Mouse (Mus musculus) right cerebral cortex, adult 2 months (tissue): Measurements from ENCODE around the gene St6galnac3.

Experiments used
- DNase-seq, 2 experiments: peaks; one replicate each; pipeline ENCODE4 v3.0.0; 2021 to 2022; ENCODE audit warnings: low spot score in 2 of 2

St6galnac3 gene

DNA sequence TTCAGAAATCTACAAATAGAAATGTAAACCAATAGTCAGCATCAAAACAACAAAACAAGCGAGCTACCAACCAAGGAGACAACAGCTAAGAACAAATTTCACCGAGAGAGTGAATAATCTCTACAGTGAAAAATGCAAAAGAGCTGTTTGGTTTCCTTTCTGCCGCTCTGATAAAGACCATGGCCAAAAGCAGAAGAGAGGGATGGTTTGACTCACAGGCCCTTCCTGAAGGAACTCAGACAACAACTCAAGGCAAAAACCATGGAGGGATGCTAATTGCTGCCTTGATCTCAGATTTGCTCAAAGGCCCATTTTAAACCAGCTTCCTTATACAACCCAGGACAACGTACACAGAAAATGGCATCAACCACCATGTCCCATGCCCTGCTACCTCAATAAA is 437.4 kb downstream of the St6galnac3 start:
- DNase-seq, result no peak

DNA sequence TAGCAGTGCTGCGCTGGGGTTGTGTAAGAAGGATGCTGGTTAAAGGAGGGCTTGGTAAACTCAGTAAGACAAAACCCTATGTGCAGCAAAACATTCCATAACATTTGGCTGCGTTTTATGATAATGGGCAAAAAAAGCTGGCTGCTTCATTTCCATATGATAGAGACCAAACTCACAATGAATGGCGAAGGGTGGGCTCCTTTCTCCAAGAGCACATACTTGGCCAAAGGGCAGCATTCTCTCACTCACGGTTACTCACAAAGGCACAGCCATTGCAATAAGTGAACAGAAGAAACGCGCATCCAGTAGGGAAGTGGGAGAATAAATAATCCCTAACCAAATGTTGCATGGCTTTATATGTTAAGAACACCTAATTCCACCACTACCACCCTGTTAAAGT is 437.9 kb downstream of the St6galnac3 start:
- DNase-seq, result no peak

DNA sequence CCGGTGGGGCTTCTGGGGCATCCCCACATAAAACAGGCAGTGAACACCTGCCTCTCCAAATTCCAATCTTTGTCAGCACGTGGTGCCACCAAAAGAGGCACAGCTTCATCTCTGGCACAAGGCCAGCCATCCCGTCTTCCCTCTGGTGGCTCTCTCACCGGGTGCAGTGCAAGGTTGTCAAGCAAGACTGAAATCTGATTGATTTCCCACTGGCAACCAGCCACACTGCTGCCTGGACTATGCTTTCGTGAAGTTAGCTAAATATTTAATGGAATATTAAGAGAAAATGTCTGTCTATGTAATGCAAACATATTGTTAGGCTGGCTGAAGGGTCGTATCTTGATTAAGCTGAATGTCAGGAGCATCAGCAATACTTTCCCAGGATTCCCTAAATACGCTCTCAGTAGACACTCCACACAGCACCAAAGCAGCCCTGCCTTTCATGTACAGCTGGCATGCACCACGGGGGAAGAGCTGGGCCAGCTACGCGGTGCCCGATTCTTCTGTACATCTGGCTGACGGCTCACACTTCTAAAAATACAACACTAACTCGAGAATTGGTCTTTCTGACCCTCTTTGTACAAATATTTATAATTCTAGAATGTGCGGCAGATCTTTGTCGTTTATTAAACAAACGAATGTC is 442.7 kb downstream of the St6galnac3 start:
- DNase-seq, result peak in 1 of 2 experiments; percentile 30

DNA sequence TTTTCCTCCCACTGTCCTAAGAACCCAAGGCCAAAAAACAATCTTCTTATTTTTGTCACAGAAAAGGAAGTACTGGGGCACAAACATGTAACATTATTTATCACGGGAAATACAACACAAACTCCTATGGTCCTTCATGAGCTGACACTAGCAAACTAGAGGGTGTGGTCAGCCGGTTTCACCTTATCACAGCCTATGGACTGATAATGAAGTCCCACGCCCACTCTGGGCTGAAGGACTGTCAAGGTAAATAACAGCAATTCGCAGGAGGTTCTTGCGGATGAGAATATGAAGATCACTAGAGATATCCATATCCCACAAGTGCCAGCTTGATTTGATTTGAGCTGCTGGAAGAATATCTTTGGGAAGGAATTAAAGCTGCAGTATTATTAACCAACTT is 446.7 kb downstream of the St6galnac3 start:
- DNase-seq, result no peak

DNA sequence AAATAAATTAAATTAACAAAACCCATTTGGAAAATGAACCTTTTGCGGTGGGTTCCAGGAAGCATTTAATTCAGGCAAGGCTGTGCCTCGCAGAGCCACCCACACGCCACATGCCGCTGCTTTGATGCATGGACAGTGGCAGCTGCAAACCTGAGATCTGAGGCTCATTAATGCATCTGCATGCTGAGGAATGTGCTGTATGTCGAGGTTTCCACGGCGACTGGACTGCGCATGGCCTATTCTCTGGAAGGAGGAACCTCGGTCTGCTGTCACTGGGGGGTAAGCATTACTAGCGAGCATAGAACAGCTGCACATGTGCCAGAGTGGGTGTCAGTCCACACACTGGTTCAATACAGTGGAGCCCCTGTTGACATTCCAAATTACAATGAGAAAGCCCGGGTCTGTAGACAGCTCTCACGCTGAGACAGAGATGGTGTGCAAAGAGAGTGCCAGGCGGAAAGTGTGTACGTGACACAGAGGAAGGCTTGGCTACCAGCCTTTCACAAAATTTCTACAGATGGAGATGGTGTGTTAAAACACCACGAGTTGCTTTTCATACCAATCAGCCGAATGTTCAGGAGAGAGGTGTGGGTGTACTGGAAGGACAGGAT is 447.5 kb downstream of the St6galnac3 start:
- DNase-seq, result peak; percentile 63 to 70

DNA sequence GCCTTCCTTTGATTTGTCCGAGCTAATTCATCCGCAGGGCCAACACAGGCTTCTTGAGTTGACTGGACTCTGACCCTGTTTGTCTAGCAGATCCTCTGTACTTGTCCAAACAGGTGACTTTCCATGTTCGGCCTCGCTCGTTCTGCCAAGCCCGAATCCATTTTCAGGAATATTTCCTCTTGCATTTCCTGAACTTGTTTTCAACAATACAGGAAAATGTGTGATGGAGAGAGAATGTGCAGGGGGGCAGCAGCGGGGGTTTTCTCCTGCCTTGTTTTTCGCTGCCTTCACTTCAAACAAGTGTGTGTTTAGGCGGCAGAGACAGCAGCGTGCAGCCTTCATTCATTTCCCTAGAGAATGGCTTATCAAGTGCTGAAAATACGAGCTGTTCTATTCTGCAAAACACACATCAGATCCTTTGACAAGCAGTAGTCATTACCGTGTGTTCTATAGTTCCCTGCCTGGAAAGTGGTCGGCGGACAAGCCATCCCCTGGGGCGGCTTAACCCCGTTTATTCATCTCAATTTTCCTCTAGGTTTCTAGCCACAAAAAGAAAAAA is 448.1 kb downstream of the St6galnac3 start:
- DNase-seq, result no peak

DNA sequence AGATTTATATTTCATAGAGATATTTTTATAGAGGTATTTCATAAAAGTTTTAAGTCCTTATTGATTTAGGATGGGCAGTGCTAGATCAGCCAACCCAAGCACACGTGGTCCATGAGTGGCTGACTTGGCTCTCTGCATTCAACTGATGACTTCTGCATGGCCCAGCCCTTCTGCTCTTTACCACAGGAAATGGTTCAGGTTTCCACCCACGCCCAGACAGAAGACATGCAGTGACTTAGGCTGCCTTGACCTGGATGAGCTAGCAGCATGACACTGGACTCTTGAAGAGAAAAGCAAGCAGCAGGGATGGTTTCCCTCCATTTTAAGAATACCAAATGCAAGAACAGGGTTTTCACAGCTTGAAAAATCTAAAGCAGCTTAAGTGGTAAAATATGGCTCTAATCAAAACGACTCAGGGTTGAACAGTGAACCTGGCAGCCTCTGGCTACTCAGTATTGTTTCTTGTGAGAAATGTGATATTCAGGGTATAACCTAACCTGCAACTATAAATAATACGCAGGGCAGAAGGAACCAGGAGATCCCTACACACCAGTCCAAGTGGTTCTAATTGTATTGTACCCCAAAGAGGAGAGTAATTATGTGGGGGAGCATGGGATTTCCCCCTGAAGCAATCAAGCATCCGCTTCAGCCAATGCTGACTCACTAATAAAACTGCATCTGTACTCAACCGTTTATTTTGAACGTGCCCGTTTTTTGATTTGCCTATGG is 448.7 kb downstream of the St6galnac3 start:
- DNase-seq, result no peak

DNA sequence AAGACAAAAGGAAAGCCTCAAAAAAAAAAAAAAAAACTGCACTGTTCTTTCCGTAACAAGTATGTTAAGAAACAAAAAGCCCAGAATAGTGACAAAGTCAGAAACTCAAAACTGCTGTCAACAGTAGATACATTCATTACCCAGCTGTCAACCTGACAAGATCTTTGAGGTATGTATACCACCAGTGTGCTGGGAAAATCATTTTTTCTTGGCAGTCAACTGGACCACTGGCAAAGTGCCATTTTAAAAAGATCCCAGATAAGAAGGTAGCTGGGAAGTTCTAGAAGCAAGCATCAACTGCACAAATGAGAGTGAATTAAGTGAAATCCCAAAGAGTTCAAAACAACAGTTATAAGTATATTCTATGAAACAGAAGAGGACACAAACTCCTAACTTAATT is 452.7 kb downstream of the St6galnac3 start:
- no peak for DNase-seq

DNA sequence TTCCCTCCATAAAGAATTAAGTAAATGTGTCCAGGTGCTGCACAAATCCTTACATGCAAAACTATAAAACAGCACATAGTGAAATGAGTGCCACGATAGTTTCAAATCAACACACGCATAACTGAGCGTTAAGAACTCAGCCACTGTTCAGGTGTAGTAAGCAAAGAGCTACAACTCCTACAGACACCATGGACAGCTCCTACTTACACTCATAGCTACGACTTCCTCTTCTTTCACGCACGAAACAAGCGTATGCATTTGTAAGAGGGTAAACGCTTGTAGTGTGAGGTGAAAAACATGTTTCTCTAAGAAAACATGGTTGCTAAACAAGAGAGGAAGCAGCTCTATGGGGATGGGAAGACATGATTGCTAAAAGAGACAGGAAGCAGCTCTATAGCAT is 457.6 kb downstream of the St6galnac3 start:
- DNase-seq, result no peak

DNA sequence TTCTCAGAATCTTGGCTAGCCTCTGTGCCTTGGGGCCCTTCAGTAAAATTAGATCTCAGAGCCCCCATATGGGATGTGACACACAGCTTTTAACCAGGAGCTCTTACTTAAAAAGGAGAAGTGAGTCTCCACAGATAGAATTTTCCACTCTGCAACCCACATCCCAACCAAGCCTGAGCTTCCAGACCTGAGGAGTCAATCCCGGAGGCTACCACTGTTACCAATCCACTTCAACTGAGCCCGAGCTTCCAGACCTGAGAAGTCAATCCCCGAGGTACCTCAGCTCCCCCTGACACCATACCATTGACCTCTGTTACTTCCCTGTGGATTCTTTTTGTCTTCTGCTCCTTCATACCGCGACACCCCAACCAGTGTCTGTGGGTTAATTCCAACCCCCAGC is 463.0 kb downstream of the St6galnac3 start:
- no peak for DNase-seq

DNA sequence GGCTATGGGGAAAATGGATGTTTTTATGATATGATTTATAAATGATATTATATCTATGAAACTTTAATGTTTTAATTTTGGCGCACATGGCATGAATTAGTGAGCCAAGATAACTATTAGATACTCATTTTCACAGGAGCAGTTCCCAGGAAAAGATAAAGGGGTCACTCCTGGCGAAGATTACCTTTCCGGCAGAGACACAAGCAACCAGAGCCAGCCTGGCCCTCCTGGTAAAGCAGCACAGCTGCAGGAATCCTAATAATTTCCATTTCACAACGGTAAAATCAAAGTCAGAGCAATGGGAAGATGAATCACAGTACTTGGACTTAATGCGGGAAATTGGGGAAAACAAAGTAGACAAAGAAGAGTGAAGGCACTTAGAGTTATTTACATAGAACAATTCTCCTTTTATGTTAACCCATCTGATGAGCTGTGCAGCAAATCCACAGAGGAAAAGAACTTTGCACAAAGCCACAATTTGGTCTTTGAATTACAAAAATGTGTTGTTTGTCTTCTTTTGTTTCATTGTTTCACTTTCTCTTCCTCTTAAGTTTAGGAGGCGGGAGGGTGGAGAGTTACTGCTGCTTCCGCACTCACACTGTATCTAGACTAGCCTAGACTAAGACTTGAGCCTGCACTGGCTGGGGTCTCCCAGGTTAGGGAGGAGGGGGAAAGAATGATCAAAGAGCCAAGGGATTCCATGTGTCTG is 464.6 kb downstream of the St6galnac3 start:
- no peak for DNase-seq

DNA sequence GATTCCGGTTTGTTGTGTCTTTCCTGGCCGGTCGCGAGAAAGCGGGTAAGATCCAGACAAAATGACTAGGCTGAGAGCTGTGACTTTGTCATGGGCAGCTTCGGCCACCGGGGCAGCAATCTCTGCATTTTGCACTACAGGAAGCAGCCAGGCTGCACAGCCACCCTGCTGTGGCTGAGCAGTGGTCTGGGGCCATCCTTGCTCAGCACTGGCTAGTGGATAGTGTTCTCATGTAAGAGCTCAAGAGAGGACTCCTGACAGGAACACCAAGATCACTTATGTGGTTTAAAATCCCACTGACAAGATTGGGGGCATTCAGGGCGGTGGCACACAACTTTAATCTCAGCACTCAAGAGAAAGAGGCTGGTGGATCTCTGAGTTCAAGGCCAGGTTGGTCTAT is 469.1 kb downstream of the St6galnac3 start:
- no peak for DNase-seq

DNA sequence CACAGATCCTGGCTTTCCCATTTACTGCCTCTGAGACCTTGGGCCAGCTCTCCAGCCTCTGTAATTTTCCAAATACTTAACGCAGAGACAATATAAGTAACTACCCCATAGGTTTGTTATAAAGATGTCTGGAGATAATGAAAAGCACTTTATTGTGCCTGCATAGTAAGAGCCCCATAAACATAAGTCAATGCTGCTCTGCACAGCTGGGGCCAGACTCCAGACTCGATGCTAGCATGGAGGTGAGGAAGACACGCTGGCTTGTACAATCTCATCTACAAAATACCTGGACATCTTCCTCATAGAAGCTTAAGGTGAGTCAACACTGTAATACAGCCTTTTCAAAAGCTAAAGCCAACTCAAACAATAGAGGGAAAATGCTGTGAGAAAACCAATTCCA is 473.3 kb downstream of the St6galnac3 start:
- DNase-seq, result no peak

DNA sequence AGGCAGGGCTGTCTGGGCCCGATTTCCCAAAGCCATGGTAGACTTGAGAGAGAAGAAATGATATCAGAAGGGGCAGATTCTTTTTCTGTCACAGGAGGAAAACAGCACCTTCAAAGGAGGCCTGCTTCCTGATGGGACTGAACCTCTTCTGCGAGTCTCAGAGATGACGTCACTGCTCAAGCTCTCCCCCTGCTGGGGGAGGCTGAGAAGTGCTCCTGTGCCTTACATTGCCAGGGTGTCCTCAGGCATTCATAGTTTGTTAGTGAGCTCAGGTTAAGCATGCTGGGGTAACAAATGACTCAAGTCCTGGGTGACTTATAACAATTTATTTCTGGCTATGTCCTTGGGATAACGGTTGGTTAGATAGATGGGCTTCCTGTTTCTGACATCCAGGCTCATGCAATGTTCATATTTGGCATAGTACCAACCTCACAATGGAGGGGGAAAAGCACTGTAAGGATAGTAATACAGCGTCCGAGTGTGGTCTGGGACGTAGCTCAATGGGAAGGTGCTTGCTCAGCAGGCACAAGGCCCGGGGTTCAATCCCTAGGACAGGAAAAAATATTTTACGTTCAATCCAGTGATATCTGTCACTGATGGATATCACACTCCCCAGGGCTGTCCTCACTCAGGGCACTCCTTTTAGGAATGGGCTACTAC is 474.2 kb downstream of the St6galnac3 start:
- DNase-seq, result peak; percentile 70 to 83

DNA sequence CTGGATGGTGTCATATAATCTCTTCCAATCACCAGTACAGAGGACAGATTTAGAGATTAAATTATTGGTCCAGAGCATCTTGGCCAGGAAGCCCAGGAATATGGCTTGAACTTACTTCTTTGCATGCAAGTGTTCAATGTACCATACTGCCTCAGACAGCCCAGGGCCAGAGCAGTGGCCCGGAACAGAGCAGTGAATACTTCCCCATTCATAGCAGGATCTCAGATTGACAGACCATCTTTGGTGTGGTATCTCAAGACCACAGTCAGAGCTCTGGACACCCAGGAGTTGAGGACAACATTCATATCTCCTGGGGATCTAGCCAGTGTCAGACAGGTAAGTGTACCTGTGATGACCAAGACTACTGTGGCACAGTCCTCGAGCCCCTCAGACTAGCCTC is 476.1 kb downstream of the St6galnac3 start:
- DNase-seq, result no peak

DNA sequence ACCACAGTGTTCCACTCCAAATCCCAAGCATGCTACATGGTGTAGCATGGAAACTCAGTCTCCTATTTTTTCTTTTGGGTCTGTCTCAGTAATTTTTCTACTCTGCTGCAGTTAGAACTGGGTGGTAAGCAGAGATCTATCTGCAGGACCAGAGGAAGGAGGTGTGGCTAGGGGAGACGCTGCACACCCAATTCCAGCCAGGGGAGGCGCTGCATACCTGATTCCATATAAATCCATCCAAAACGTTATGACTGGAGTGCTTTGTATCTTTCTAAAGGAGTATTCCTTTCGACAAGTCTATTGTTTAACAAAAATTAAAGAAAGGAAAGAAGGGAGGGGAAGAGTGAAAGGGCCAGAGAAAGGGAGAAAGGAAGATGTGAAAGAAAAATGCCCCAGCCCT is 476.9 kb downstream of the St6galnac3 start:
- no peak for DNase-seq

DNA sequence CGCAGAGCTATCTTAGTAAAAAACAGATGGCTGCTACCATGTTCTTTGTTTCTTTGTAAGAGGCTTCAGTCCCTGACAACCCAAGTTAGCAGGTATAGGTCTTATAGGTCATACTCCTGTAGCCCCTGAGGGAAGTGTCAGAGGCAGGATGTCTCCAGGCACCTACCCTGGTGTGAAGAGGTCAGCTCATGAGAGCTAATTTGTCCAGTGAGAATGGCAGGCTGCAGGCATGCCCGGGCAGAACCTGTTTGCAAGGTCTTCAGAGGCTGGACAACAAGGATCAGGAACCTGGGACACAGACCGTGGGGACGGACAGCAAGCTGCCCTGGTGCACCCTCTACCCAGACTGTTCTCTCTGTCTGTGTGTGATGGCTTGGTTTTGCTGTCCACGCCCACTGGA is 482.4 kb downstream of the St6galnac3 start:
- no peak for DNase-seq

DNA sequence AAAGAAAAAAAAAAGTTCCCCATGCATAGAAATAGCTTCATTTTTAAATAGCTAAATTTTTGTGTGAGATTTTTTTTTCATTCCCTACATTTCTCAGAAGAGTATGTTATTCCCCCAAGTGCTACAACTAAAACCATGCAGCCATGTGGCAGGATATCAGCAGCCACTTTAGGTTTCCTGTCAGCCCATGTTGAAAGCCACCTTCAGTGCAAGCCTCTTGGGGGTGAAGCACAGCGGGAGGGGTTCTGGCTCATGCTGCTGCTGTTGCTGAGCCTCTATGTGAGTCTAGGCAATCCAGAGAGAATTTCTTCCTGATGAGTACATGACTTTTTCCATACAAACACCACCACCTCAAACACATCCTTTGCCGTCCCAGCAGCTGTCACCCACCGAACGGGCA is 483.8 kb downstream of the St6galnac3 start:
- DNase-seq, result no peak

DNA sequence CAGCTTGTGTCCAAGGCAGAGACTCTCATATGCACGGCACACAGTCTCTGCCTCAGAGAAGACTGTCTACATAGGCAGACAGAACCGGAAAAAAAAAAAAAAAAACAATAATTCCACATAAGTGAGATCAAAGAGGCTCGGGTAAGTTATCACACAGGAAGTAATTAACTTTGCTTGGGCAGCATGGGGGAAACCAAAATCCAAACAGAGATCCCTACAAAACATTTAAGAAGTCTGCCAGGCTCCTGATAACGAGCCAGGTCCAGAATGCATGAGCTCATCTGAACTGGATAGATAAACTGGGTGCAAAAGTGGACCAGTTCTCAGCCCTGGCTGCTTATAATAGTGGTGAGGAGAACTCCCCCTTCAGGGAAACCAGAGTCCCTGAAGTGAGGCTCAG is 484.6 kb downstream of the St6galnac3 start:
- DNase-seq, result no peak

DNA sequence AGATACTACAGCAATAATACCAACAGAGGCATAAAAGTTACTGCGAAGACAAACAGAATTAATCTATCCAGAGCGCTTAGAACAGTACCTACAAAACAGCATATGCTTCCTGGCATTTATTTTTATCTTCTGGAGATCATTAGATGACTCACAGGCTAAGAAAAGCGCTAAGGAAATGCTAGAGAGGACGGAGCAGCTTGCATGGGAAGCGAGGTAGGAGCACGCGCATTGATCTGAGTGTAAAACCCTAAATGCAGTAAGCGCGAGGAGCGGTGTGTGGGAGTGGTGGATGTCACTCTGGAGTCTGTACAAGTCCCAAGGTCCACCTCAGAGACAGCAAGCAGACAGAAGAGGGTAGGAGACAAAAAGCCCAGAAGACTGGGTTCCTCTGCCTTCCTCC is 486.6 kb downstream of the St6galnac3 start:
- peak; percentile 85 to 90 for DNase-seq

DNA sequence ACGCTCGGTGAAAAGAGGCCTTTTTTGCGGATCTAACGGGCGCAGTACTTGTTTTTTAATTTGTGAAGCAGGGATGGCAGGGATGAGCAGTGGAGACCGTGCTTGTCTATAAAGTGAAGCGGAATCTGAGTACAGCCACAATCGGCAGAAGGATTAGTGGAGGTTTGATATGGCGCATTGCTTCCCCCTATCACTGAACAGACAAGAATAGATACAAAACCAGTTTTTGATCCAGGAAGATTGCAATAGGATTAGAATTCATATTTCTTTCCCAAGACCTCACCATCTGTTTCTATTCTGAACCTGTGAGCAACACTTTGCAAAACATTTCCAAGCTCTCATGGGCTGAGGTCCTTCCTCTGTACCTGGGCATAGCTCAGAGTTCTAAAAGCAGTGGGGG is 488.7 kb downstream of the St6galnac3 start:
- DNase-seq, result no peak
